Mouse (Mus musculus) stomach, embryonic 16.5 days (tissue): Measurements from ENCODE around the gene Mlec. TPM values are rescaled to one million over a fixed set of nuclear protein-coding genes. Genes with fewer than 3 reads are reported as not detected.
"Not testable (repeated sequence)": the region's sequence is repeated elsewhere in the genome, so short reads cannot be mapped to it uniquely, and the experiment has no call there.

ENCODE experiments used
- ATAC-seq: fragments of 200-750 bp; cut with Nextera tagmentation; 2 replicates; pipeline ENCODE4 v1.8.0; 2017; ENCODE audit warnings: moderate number of reproducible peaks, moderate TSS enrichment; ENCODE audit not compliant: insufficient read depth, low FRiP score
- H3K27ac ChIP-seq: fragments of 300-500 bp; sonication (generic); 2 replicates; pipeline ENCODE4 v1.5.1; 2014; ENCODE audit warnings: low read length
- H3K27me3 ChIP-seq: fragments of 300-500 bp; sonication (generic); 2 replicates; pipeline ENCODE4 v1.6.1; 2014; ENCODE audit warnings: low read length, control low read depth, mixed read lengths; ENCODE audit not compliant: control insufficient read depth, insufficient read depth
- H3K36me3 ChIP-seq: fragments of 300-500 bp; sonication (generic); 2 replicates; pipeline ENCODE4 v1.6.1; 2014; ENCODE audit warnings: low read length; ENCODE audit not compliant: control insufficient read depth, insufficient read depth
- H3K4me1 ChIP-seq: fragments of 300-500 bp; sonication (generic); 2 replicates; pipeline ENCODE4 v1.6.1; 2014; ENCODE audit warnings: low read length, control low read depth, mixed read lengths; ENCODE audit not compliant: control insufficient read depth, insufficient read depth
- H3K4me2 ChIP-seq: fragments of 300-500 bp; sonication (generic); 2 replicates; pipeline ENCODE4 v1.6.1; 2014; ENCODE audit warnings: low read depth, low read length, mixed read lengths
- H3K4me3 ChIP-seq: fragments of 300-500 bp; sonication (generic); replicated peaks from 2 replicates; pipeline ENCODE4 v1.5.1; 2014; ENCODE audit warnings: mild to moderate bottlenecking, low read length
- H3K9ac ChIP-seq: fragments of 300-500 bp; sonication (generic); 2 replicates; pipeline ENCODE4 v1.6.1; 2014; ENCODE audit warnings: low read length
- H3K9me3 ChIP-seq: fragments of 300-500 bp; sonication (generic); replicated peaks from 2 replicates; pipeline ENCODE4 v1.6.1; 2016; ENCODE audit warnings: low read length, control low read depth; ENCODE audit not compliant: control insufficient read depth
- WGBS: fragments of 180-500 bp; shearing (Covaris S2); extraction: QIAGEN DNeasy Blood & Tissue Kit; methylation state at CpG from one replicate; pipeline ENCODE4 v1.1.7; 2014; 5-methylcytosine and 5-hydroxymethylcytosine counted together
- polyA plus RNA-seq: library from polyadenylated mRNA; unstranded; fragments of >200 nt; fragmentation: Nextera tagmentation; extraction: Ambion mirVana; gene quantifications from 2 replicates; pipeline ENCODE4 v1.2.1, GENCODE M21; 2015

Mlec gene
- polyA plus RNA-seq, 1 experiment from 2014 or later: 68.8 TPM

DNA sequence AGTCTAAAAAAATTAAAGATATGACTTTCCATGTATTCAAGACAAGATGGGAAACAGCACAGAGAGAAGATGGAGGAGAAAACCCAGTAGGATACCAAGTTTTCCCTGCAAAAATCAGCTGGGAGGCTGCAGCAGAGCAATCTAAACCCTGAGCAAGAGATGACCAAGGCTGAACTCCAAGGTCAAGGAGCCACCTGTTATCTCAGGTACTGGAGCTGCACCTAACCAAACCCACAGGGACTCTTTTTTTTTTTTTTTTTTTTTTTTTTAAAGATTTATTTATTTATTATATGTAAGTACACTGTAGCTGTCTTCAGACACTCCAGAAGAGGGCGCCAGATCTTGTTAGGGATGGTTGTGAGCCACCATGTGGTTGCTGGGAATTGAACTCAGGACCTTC, 9.1 kb downstream of the Mlec start:
- Histone ChIP-seq H3K36me3 (peaks cover 20% of the 10 kb centered on the region), H3K4me1 (peaks cover 15% of the 10 kb centered on the region)
- H3K4me3 ChIP-seq, ATAC-seq, H3K9me3 ChIP-seq, H3K9ac ChIP-seq, H3K27ac ChIP-seq, H3K4me2 ChIP-seq, H3K27me3 ChIP-seq: not testable (repeated sequence)
- WGBS: no CpG with 5 or more reads among the region's 1 CpGs

DNA sequence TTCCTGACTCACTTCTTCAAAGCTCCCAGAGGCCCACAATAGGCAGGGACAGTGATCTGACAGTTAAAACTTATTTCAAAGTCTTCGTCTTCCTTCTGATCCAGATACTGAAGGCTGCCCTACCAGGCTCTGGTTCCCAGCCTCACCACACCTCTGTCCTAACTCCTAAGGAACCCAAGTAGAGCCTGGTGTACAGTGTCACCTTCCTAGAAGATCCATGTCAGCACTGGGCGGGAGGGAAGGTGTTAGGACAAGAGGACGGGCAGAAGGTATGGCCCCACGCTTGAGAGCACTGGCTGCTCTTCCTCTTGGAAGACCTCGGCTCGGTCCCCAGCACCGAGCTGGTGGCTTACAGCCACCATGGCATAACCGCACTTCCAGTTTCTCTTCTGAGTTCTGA, 9.6 kb downstream of the Mlec start:
- Histone ChIP-seq H3K9me3 (no peaks in the 10 kb centered on the region), H3K4me1 (peaks cover 10% of the 10 kb centered on the region), H3K36me3 (peaks cover 22% of the 10 kb centered on the region), H3K4me2 (no peak overlapping the region), H3K9ac (no peak overlapping the region), H3K27ac (no peak overlapping the region), H3K27me3 (no peaks in the 10 kb centered on the region), H3K4me3 (no peak overlapping the region)
- no peak for ATAC-seq
- 91% methylated on average over 8 of the region's 8 CpGs for WGBS

DNA sequence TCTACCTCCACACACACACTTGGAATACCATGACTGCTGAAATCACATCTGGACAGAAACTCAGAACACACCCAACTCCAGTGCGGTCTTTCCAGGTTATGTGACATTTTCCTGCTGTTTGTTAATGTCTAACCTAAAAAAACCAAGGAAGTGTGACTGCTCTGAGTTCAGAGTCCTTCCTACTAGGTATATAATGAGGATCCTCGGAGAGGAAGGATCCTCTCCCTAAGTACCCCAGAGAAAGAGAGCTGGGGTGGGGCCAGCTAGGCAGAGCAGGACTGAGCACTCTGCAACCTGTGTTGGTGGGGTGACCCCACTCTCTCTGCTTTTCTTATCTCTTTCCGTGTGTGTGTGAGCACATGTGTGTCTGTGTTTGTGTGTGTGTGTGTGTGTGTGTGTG, 10.6 kb downstream of the Mlec start:
- 72% methylated on average over 3 of the region's 3 CpGs for WGBS
- Histone ChIP-seq H3K27me3 (no peaks in the 10 kb centered on the region), H3K4me1 (peaks cover under 1% of the 10 kb centered on the region; the same call in 1 of the 2 replicates), H3K36me3 (peaks cover 22% of the 10 kb centered on the region), H3K4me3 (no peak overlapping the region), H3K9me3 (no peaks in the 10 kb centered on the region), H3K27ac (no peak overlapping the region), H3K4me2 (no peak overlapping the region), H3K9ac (no peak overlapping the region)
- ATAC-seq: no peak

DNA sequence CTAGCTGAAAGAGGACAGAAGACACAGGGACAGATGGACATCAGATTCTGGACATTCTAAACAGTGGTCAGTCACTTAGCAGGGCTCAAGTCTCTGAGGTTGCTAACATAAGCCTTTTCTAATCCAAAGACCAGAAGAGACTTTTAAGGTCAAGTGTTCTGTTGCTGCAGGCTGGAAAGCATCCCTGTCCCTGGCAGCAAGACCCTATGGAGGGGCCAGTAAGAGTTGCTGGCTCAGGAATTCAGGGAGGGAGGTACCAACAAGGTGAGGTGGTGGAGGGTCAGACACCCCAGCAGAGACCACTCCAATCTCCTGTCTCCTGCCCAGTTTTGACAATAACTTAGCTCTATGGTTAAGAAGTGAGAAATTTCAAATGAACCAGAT, 11.2 kb downstream of the Mlec start:
- ATAC-seq: no peak
- Histone ChIP-seq H3K9me3 (no peaks in the 10 kb centered on the region), H3K4me1 (no peaks in the 10 kb centered on the region), H3K9ac (no peak overlapping the region), H3K36me3 (peaks cover 22% of the 10 kb centered on the region), H3K27me3 (no peaks in the 10 kb centered on the region), H3K27ac (no peak overlapping the region), H3K4me3 (no peak overlapping the region), H3K4me2 (no peak overlapping the region)

DNA sequence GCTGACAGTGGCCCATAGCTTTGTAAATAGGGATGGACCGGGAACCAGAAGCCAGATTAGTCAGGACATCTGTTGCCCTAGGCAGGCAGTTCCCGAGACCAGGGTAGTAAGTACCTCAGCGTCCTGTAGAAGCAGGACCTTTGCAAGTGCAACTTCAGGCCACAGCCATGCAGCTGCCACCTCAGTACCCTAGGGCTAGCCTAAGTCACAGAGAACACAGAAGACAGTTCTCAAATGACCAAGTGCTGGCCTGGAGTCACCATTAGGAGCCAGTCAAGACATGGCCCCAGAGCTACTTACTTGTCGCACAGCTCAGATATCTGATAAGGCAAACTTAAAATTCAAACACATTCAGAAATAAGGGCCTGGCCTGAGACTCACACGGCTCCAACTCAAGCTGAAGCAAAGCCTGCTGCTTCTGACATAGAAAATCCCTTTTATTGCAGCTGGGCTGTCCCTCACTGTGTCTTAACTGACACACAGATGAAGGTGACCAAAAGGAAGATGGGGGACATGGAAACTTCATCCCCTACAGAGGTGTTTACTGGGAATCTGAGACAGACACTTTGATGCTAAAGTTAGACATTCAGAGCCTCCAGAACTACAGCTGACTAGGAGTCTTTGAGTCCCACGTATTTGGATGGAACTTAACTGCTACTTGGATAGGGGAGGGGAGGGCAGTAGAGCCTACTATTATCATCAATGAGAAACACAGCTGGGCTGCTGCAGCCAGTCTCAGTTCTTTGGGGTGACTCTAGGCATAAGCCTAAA, 11.8 kb downstream of the Mlec start:
- Histone ChIP-seq H3K4me2 (no peak overlapping the region), H3K9me3 (no peaks in the 10 kb centered on the region), H3K27me3 (no peaks in the 10 kb centered on the region), H3K4me3 (no peak overlapping the region), H3K9ac (no peak overlapping the region), H3K36me3 (peaks cover 22% of the 10 kb centered on the region), H3K4me1 (no peaks in the 10 kb centered on the region), H3K27ac (no peak overlapping the region)
- 75% methylated on average over 6 of the region's 6 CpGs for WGBS
- no peak for ATAC-seq

DNA sequence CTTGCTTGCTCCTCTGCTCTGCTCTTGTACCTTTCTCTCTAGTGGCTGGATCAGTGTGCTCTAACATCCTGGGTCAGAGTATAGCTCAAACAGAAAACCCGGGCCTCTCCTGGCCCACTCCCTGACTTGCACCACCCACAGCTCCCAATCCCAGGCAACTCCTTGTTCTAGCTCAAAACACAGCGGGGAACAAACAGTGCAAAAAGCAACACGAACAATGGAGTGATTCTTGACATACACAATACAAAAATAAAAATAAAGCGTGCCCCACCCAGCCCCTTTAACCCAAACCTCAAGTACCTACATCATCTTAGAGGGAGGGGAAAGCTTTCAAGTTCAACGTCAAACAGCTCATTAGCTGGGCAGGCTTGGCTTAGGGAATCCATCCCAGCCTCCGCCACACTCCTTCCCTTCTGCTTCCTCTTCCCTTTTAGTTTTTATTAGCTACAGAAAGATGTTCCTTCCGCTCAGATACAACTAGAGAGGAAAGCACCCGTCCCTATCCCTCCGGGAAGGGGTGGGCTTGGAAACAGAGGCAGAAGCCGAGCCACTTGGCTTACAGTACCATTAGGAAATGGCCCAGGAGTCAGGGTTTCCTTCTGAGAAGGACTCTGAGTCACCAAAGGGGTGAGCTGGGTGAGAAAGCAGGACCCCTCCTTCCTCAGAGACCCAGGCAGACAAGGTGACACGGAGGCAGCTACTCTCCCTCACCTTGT, 12.6 kb downstream of the Mlec start:
- WGBS: 77% methylated on average over 11 of the region's 11 CpGs
- no peak overlapping the region for H3K27ac ChIP-seq
- H3K4me3 ChIP-seq: no peak overlapping the region
- no peak overlapping the region for H3K9ac ChIP-seq
- peaks cover 17% of the 10 kb centered on the region for H3K36me3 ChIP-seq
- no peaks in the 10 kb centered on the region for H3K27me3 ChIP-seq
- no peak for ATAC-seq
- no peaks in the 10 kb centered on the region for H3K9me3 ChIP-seq
- H3K4me1 ChIP-seq: no peaks in the 10 kb centered on the region
- H3K4me2 ChIP-seq: no peak overlapping the region

DNA sequence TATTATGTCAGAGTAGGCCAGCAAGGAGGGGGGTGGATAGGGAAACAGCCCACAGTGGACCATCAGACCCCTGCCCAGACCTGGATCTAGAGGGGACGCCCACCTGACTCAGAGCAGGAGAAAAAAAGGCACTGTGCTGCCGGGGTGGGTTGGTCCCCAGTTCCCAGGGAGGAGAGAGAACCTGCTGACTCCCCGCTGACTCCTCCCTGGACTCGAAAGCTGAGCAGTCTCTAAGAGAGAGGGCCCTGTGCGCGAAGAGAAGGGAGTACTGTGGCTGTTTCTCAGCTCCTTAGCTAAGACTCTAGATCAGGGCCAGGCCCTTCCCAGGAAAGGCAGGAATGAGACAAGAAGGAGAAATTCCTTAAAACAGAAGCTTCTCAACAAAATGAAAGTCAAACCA, 13.5 kb downstream of the Mlec start:
- H3K9ac ChIP-seq: no peak overlapping the region
- peaks cover 8% of the 10 kb centered on the region for H3K36me3 ChIP-seq
- 68% methylated on average over 6 of the region's 6 CpGs for WGBS

DNA sequence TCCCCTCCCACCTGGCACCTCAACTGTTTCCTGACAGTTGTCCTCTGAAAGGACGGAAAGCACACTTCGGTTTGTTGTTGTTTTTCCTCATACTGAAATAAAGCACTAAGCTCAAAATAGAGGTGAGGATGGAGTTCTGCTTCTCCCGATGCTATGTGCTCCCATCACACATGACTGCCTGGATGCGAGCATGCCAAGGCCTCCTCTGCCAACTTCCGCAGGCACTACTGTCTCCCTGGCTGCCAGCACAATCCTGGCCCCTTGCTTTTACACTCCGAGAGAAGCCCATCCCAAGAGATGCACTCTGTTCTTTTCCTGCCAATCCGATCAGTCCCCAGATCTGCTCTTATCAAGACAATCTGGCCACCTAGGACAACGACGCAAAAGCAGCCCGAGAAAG, 14.4 kb downstream of the Mlec start:
- WGBS: 70% methylated on average over 10 of the region's 10 CpGs
- Histone ChIP-seq H3K4me3 (no peak overlapping the region), H3K4me2 (no peak overlapping the region), H3K27ac (no peak overlapping the region), H3K36me3 (peaks cover 4% of the 10 kb centered on the region; the same call in 1 of the 2 replicates), H3K9ac (no peak overlapping the region), H3K27me3 (no peaks in the 10 kb centered on the region), H3K4me1 (no peaks in the 10 kb centered on the region), H3K9me3 (no peaks in the 10 kb centered on the region)
- ATAC-seq: no peak

More for the DNA sequence above, 13.5 kb downstream of the Mlec start:
- Histone ChIP-seq H3K27ac (no peak overlapping the region), H3K27me3 (no peaks in the 10 kb centered on the region), H3K9me3 (no peaks in the 10 kb centered on the region), H3K4me3 (no peak overlapping the region), H3K4me2 (no peak overlapping the region), H3K4me1 (no peaks in the 10 kb centered on the region)
- no peak for ATAC-seq

DNA sequence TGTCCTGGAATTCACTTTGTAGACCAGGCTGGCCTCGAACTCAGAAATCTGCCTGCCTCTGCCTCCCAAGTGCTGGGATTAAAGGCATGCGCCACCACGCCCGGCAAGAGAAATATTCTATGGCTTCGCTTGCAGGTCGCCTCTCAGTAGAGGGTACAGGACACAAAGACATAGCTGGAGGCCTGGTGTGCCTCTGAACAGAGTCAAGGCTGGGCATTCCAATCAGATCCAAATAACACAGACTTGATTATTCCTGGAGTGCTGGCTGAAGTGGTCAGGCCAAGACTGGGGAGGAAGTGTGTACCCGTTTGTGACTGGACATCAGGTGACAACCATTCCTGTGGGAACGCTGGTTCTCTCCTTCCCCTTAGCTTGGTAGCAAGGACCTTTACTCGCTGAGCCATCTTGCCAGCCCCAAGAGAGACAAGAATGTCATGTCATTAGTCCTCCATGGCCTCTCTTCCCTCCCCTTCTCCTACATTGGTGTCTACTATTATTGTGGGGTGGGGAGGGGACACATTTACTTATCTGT, 15.7 kb downstream of the Mlec start:
- H3K27ac ChIP-seq: no peak overlapping the region
- H3K4me1 ChIP-seq: no peaks in the 10 kb centered on the region
- H3K36me3 ChIP-seq: peaks cover 4% of the 10 kb centered on the region; the same call in 1 of the 2 replicates
- H3K4me2 ChIP-seq: no peak overlapping the region
- no peaks in the 10 kb centered on the region for H3K27me3 ChIP-seq
- H3K9me3 ChIP-seq: no peaks in the 10 kb centered on the region
- no peak overlapping the region for H3K9ac ChIP-seq
- no peak for ATAC-seq
- 88% methylated on average over 9 of the region's 9 CpGs for WGBS
- H3K4me3 ChIP-seq: no peak overlapping the region
